Mouse (Mus musculus): ENCODE measurements around the gene Ccdc90b.

GRCm38 (mm10) chr7:92520820-92521219, 40.1 kb upstream of the Ccdc90b start:
- TF ChIP-seq POLR2A (IDR thresholded peaks at IDR 0.05; ENCODE audit: insufficient read length, low read depth) (no peak), TCF12 (IDR thresholded peaks at IDR 0.05; ENCODE audit: insufficient read depth, poor library complexity, severe bottlenecking) (no peak)

Measured in myocyte (in vitro differentiated cells).